Mouse (Mus musculus): ENCODE results near the gene Ttc26. TPM values are rescaled to one million over a fixed set of nuclear protein-coding genes. Genes with fewer than 3 reads are reported as not detected.
"Not testable (repeated sequence)": the region's sequence is repeated elsewhere in the genome, so short reads cannot be mapped to it uniquely, and the experiment has no call there.

The Ttc26 gene
- total RNA-seq, 2 experiments from 2014 or later: 10.6 to 11.9 TPM

DNA sequence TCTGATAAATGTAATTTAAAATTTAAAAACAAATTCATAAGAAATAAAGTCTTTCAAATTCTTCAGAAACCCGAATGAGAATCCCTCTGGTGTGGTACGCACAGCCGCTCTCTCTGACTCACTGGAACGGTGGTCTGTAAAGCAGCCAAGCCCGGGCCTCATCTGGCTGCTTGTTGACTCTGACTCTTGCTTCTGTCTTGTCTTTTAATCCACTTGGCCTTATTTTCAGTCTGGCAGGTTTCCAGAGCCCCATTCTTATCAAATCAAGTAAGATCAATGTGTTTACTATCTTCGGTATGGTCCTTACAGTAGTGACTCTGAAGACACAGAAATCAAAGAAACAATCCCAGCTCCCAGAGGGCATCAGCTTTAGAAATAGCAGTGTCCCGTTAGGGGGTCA, 25.4 kb upstream of the Ttc26 start:
- DNase-seq (ENCODE audit: low spot score in 2 of 2): no peak

- DNase-seq (ENCODE audit: low spot score in 2 of 2): not testable (repeated sequence)
These were observed 24.4 kb upstream of the Ttc26 start for GRCm38 (mm10) chr6:38356661-38357433.

DNA sequence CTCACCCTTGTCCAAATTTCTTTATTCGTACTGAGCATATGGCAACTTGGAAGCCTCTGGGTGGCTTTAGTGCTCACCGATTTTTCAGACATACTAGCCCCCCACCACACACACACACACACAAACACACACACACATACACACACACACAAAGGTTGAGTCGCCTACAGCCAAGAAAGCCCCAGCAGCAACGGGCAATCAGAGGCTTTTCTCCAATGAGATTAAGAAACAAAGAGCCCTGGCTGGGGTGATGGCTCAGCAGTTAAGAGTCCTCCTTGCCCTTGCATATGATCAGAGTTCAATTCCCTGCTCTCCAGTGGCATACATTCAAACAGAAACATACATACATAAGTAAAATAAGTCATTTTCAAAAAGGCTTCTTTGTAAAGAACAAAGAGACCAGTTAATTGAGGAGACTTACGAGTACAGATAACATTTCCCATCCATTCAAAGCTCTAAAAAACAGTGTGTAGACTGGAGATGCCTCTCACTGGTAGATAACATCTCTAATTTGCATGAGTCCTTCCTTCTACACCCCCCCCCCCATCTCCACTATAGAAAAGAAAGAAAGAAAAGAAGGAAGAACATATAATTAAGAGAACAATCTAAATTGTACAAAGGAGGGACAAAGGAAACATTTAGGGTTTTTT, 23.5 kb upstream of the Ttc26 start:
- no peak for DNase-seq (ENCODE audit: low spot score in 2 of 2)

DNA sequence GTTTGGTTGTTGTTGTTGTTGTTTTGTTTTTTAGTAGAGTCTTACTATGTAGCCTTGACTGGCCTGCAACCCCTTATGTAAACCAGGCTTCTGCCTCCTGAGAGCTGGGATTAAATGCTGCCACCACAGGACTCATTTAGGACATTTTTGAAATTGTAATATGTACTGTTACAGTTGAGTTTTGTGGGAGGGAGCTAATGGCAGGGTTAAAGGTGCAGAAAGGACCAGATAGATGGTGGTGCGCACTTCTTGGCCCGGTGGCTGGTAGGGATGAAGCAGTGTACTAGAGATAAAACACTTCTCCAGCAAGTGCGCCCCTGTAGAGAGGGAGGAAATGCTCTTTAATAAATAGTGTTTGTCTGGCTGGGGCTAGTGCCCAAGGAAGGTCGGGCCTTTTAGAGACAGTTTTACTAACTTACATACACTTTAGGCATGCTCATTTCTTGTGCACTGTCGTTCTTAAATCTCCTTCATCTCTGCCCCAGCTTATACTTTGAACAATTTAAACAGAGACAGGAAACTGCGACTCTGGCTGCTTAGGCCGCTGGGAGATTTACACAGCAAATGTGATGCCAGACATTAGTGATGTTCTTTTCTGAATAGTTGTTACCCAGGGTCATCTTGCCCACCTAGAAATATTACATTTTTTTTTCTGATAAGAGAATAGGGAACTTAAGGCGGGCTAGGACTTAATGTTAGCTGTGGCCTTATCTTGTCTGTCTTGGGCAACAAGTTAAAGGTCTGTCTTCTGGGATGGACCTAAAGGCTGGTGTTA, 22.8 kb upstream of the Ttc26 start:
- no peak for DNase-seq (ENCODE audit: low spot score in 2 of 2)

DNA sequence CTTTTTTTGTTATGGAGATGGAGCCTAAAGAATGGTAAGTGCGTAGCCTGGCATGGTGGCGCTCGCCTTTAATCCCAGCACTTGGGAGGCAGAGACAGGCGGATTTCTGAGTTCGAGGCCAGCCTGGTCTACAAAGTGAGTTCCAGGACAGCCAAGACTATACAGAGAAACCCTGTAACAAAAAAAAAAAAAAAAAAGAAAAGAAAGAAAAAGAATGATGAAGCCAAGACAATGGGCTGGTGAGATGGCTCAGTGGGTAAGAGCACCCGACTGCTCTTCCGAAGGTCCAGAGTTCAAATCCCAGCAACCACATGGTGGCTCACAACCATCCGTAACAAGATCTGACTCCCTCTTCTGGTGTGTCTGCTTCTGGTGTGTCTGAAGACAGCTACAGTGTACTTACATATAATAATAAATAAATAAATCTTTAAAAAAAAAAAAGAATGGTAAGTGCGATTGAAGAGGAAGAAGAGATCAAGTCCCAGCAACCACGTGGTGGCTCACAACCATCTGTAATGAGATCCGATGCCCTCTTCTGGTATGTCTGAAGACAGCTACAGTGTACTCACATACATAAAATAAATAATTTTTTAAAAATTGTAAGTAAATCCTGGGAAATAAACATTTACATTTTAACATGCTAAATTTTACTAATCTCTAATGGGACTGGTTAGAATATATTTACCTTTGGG, 22.1 kb upstream of the Ttc26 start:
- not testable (repeated sequence) for DNase-seq (ENCODE audit: low spot score in 2 of 2)

DNA sequence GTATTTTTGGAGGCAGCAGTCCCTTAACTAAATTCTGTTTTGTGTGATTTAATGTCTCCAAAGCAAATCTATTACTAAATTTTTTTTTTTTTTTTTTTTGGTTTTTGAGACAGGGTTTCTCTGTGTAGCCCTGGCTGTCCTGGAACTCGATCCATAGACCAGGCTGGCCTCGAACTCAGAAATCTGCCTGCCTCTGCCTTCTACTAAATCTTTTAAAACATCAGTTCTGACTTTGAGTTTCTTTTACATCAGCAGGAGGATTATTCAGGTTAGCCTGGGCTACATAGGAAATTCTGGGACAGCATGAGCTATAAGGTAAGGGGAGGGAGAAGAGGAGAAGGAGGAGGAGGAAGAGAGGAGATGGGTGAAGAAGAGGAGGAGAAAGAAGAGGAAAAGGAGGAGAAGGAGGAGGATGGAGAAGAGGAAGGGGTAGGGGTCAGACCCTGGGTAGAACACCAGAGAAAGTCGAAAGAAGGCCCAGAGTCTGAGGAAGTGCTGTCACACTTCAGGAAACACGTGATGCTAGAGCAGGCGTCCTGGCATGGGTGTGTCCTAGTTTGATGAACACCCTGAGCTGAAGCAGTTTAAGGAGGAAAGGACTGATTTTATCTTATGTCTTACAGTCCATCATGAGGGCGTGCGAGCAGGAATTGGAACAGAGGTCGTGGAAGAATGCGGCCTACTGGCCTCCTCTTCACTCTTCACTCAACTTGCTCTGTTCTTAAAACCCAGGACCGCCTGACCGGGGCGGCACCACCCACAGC, 21.4 kb upstream of the Ttc26 start:
- no peak for DNase-seq (ENCODE audit: low spot score in 2 of 2)

DNA sequence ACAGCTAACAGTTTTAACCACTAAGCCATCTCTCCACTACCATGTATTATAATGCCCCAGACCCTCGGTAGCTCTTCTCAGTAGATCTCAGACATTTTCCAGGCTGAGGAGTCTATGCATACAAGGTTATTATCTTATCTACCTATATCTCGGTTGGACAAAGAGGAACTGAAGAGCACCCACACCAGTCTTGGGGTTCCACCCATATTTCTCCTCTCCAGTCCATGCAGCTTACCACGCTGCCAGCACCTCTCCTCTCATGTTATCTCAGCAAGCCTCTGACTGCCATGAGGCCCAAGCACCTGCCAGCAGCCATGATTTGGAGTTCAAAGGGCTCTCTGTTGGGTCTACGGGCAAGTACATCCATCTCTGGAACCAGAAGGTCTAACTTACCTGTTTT, 20.2 kb upstream of the Ttc26 start:
- no peak for DNase-seq (ENCODE audit: low spot score in 2 of 2)

GRCm38 (mm10) chr6:38361937-38362336, 19.3 kb upstream of the Ttc26 start:
- DNase-seq (ENCODE audit: low spot score in 2 of 2): no peak

- no peak for DNase-seq (ENCODE audit: low spot score in 2 of 2)
These were observed 17.9 kb upstream of the Ttc26 start for GRCm38 (mm10) chr6:38363370-38363769.

DNA sequence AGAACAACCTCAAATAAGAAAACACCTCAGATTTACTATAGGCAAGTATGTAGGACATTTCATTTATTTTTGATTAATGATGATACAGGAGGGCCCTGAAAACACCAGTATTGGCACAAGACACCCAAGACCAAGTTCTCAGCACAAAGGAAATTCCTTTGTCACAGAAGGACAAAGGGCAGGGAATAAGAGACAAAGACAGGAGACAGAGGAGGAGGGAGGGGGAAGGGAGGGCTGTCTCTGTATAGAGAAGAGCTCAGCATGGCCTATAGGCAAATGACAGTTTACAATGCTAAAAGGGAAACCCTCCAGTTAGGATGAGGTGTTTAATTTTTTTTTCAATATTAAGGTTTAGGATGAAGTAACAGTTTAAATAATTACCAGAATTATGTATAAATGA, 17.1 kb upstream of the Ttc26 start:
- no peak for DNase-seq (ENCODE audit: low spot score in 2 of 2)

DNA sequence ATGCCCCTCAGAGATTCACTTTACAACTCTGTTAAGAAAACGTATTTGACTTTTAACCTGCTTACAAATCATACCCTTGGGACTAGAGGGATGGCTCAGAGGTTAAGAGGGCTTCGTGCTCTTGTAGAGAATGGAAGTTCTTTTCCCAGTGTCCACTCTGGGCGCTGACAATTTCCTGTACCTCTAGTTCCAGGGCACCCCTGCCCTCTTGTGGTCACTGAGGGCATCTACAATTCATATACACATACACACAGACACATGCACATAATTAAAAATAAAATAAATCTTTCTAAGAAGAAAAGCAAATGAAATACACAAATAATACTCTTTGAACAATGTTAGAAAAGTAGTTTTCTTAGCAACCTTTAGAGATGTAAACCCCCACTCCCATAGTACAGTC, 11.3 kb upstream of the Ttc26 start:
- DNase-seq (ENCODE audit: low spot score in 2 of 2): no peak

DNA sequence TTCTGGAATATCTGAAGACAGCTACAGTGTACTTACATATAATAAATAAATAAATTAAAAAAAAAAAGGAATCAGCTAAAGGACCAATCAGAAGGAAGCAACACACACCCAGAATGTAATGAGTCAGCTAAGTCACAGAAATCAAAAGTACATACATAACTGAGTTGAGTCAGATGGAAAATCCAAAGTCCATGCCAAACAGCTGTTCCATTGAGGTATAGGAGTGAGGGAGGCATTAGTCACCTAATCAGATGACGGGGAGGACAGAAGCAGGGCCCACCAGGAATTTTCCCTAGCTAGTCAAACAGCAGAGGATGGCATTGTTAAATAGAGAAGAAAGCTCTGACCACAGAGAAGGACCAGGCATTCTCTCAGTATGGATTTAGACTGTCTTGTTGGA, 7.0 kb upstream of the Ttc26 start:
- DNase-seq (ENCODE audit: low spot score in 2 of 2): no peak

DNA sequence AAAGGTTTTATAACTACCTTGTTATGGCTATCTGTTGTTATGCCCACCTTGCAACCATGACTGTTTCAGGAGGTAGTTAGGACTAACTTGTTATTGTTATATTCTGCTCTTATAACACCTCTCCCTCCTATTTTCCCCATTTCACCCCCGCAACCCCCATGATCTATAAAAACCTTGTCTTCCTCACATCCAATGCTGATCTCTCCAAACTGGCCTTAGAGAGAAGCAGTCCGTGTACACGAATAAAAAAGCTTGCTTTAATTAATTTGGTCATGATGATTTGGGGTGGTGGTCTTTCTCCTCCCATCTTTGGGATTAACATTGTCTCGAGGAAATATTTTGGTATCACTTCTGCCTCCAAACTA, 523 bp upstream of the Ttc26 start:
- DNase-seq (ENCODE audit: low spot score in 2 of 2): no peak

DNA sequence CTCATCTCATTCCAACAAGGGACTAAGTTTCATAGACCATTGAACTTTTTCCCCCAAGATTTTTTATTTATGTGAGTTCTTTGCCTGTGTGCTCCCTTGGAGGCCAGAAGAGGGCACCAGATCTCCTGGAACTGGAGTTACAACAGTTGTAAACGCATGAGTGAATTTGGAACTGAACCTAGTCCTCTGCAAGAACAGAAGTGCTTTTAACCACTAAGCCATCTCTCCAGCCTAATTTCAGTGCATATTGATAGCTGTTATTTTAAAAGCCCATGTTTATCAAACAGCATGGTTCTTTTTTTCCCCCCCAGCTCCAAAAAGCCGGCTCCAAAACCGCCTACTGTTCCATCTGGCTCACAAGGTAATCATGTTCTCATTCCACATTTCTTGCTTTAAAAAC, 8.4 kb downstream of the Ttc26 start:
- peak; percentile 11 to 16 for DNase-seq (ENCODE audit: low spot score in 2 of 2)

GRCm38 (mm10) chr6:38432457-38432856, 51.2 kb downstream of the Ttc26 start:
- not testable (repeated sequence) for DNase-seq (ENCODE audit: low spot score in 2 of 2)

DNA sequence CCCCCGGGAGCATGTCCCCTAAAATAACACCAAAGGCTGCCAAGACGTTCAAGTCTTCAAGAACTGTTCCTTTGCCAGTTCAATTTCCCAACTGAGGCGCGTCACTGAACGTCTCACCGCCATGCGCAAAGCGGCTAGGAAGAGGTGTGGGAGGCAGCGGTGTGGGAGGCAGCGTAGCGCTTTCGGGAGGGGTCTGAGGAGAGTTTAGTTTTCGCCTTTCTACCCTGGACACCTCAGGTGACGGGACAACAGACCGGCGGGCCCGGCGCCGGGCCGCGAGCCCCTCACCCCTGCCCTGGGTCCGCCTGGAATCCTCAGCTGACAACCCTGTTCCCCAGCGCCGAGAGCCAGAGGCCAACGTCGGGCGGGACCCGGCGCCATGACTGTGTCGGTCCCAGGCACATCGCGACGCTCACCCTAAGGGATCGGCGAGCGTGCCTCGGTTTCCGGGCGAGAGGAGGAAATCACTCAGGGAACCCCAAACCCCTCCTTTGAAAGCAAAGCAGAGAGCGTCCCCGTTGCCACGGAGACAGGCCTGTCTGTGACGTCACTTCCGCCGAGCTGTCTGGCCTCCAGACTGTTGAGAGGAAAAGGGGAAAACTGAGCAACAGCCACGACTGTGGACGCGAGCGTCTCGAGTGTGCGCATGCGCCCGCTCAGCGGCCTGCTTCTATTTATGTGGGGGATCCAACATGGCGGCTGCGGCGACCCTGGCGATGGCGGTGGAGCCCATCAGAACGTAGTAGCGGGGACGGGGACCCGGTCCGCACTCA, 52.2 kb downstream of the Ttc26 start, which contains the start of gene Ubn2:
TSS of gene Ubn2 (plus strand) at position 690 of the 773 bp plus-strand sequence.
- DNase-seq (ENCODE audit: low spot score in 2 of 2): peak; percentile 98

GRCm38 (mm10) chr6:38434055-38435023, 53.1 kb downstream of the Ttc26 start:
- peak; percentile 47 to 72 for DNase-seq (ENCODE audit: low spot score in 2 of 2)

GRCm38 (mm10) chr6:38443842-38444241, 62.6 kb downstream of the Ttc26 start:
- DNase-seq (ENCODE audit: low spot score in 2 of 2): no peak

- DNase-seq (ENCODE audit: low spot score in 2 of 2): no peak
These were observed 67.0 kb downstream of the Ttc26 start for GRCm38 (mm10) chr6:38448295-38448694.
